Mouse (Mus musculus): ENCODE results near the gene Vrk1. TPM values are rescaled to one million over a fixed set of nuclear protein-coding genes. Genes with fewer than 3 reads are reported as not detected.

Vrk1 gene
- polyA plus RNA-seq, 1 experiment from 2014 or later, result 70.6 TPM

DNA sequence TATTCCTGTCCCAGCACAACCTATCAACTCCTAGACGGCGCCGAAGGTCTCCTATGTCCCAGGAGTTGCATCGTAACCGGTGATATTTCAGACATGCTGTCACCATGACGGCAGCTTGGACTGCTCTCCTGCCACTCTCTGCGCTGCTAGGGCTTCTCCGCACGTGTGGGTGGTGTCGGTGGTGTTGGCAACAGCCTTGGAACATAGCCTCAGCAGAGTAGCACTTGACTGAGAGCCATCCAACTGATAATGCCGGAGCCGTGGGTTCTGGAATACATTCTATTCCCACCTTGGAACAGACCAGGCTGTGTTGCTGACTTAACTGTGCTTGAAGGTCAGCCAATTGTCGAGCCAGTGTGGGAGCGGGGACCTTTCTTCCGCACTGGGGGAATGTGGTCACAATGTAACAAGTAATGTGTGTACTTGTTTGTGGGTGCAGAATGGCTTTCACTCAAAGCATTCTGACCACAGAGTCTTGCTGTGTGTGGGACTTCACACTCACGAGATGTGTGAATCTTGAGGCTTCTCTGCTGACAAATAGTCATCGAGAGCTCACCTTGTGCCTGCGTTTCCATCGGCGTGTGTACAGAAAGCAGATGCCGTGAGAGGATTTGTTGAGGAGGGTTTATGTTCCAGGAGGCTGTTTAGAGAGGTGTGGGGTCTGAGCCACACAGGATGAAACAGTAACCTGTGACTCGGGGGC, 1.5 kb upstream of the Vrk1 start:
- 0 out of 2 replicates have a peak, but pooled peaks cover 2% of the 10 kb centered on the region for H3K4me1 ChIP-seq (replicated peaks)

DNA sequence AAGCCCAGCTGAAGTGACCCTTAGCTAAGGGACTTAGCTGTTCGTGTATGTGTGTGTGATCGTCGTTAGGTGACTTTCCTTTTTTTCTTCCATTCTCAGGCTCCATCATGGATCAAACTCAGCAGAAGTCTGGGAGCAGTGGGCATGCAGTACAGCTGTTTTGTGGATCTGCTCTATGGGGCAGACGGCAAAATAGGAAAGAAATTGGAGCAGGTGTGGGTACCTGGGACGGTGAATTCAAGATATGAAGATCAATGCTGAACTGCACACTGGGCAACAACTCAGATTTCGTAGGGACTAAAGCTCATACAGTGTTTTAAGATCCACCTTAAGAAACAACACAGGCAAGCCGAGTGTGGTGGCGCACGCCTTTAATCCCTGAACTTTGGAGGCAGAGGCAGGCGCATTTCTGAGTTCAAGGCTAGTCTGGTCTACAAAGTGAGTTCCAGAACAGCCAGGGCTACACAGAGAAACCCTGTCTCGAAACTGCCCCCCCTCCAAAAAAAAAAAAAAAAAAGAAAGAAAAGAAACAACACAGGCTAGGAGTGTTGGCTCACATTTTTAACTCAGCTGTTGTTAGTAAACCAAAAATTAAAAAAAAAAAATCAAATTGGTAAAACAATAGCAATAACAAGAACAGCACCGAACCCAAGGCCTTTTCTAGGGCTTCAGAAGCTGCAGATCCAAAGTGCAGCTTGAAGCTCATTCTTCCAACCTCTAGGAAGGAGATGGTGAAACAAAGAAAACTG, 732 bp upstream of the Vrk1 start:
- WGBS, result 81% methylated on average over 12 of the region's 12 CpGs
- peak; percentile 21 for ATAC-seq
- H3K4me2 ChIP-seq (replicated peaks), result peak overlapping the region; percentile 42
- H3K9me3 ChIP-seq, result no peaks in the 10 kb centered on the region
- no peak overlapping the region for H3K27ac ChIP-seq
- peak overlapping the region; percentile 89 for H3K4me3 ChIP-seq (replicated peaks)
- H3K4me1 ChIP-seq (replicated peaks), result 0 out of 2 replicates have a peak, but pooled peaks cover 2% of the 10 kb centered on the region
- H3K9ac ChIP-seq, result no peak overlapping the region; the same call in 1 of the 2 replicates
- no peaks in the 10 kb centered on the region for H3K36me3 ChIP-seq
- no peaks in the 10 kb centered on the region for H3K27me3 ChIP-seq (replicated peaks)

More for the DNA sequence above, 1.5 kb upstream of the Vrk1 start:
- WGBS, result 88% methylated on average over 22 of the region's 22 CpGs
- H3K9me3 ChIP-seq, result no peaks in the 10 kb centered on the region
- H3K36me3 ChIP-seq, result no peaks in the 10 kb centered on the region
- H3K4me2 ChIP-seq (replicated peaks), result no peak overlapping the region
- no peak overlapping the region for H3K4me3 ChIP-seq (replicated peaks)
- no peak overlapping the region for H3K9ac ChIP-seq
- H3K27ac ChIP-seq, result no peak overlapping the region
- H3K27me3 ChIP-seq (replicated peaks), result no peaks in the 10 kb centered on the region
- ATAC-seq, result no peak

DNA sequence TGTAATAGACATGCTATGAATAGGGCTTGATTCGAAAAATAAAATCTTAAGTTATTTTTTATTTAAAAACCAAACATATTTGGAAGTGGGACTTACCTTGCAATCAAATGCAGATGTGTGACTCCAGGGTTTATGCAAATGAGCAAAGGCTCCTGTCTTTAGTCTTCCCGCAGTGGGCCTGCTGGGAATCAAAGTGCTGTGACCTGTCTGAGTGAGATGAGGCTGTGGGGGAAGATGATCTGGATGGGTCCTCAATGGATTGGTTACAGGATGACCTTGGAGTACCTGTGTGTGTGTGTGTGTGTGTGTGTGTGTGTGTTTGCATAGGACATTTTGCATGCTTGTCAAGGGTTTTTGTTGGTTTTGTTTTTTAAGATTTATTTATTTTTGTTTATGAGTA, 2.1 kb downstream of the Vrk1 start:
- 85% methylated on average over 2 of the region's 2 CpGs for WGBS
- H3K9ac ChIP-seq, result no peak overlapping the region
- H3K36me3 ChIP-seq, result no peaks in the 10 kb centered on the region
- no peak overlapping the region for H3K27ac ChIP-seq
- no peak overlapping the region for H3K4me3 ChIP-seq (replicated peaks)
- H3K4me2 ChIP-seq (replicated peaks), result no peak overlapping the region
- H3K4me1 ChIP-seq (replicated peaks), result 0 out of 2 replicates have a peak, but pooled peaks cover 2% of the 10 kb centered on the region
- no peaks in the 10 kb centered on the region for H3K9me3 ChIP-seq
- no peaks in the 10 kb centered on the region for H3K27me3 ChIP-seq (replicated peaks)
- no peak for ATAC-seq

DNA sequence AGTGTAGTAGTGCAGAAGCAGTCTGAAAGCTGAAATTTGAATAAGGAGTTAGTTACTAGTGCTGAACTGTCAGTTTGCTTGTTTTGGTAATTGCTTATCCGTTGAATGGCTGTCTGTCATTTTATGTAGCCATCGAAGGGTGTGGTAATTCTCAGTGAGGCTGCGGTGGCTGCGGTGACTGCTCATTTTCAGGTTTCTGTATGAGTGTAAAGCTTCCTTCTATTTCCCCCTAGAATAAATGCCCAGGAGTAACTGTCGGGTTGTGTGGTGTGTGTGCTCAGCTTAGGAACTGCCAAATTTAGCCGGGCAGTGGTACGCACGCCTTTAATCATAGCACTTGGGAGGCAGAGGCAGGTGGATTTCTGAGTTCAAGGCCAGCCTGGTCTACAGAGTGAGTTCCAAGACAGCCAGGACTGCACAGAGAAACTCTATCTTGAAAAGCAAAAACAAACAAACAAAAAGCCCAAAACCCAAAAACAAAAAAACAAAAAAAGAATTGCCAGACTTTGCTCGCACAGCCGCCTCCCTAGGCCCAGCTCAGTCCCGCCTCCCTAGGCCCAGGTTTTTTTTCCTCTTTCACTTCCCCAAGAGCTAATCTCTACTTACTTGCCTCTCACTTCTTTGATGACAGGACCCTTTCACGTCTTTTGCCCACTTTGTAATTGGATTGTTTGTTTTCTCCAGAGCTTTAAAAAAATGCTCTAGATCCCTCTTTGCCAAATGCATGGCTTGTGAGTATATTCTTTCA, 6.4 kb downstream of the Vrk1 start:
- H3K4me1 ChIP-seq (replicated peaks), result 0 out of 2 replicates have a peak, but pooled peaks cover under 1% of the 10 kb centered on the region
- no peaks in the 10 kb centered on the region for H3K36me3 ChIP-seq
- no peaks in the 10 kb centered on the region for H3K27me3 ChIP-seq (replicated peaks)
- H3K4me2 ChIP-seq (replicated peaks), result no peak overlapping the region
- WGBS, result 90% methylated on average over 12 of the region's 12 CpGs
- no peak overlapping the region for H3K4me3 ChIP-seq (replicated peaks)
- H3K27ac ChIP-seq, result no peak overlapping the region
- no peaks in the 10 kb centered on the region for H3K9me3 ChIP-seq
- ATAC-seq, result no peak
- H3K9ac ChIP-seq, result no peak overlapping the region

DNA sequence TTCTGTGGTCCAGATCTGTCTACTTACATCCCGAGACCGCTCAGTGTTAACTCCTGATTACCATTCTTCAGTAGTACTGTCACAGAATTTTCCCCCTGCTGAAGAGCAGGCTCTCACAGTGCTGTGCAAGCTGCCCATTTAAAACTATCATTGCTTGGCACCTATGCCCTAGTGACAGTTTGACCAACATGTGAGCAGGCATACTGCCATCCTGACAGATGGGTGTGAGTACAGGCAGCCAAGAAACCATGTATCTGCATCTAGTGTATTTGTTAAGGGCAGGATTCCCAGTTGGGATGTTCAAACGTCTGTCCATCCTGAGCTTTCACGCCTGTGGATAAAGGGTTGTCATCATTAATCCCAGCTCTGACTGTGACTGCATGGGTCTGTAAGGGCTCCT, 10.0 kb downstream of the Vrk1 start:
- Histone ChIP-seq H3K4me3 (replicated peaks) (no peak overlapping the region), H3K27me3 (replicated peaks) (no peaks in the 10 kb centered on the region), H3K9ac (no peak overlapping the region), H3K36me3 (no peaks in the 10 kb centered on the region), H3K4me2 (replicated peaks) (no peak overlapping the region), H3K4me1 (replicated peaks) (no peaks in the 10 kb centered on the region), H3K27ac (no peak overlapping the region), H3K9me3 (no peaks in the 10 kb centered on the region)
- no peak for ATAC-seq
- 87% methylated on average over 4 of the region's 4 CpGs for WGBS

DNA sequence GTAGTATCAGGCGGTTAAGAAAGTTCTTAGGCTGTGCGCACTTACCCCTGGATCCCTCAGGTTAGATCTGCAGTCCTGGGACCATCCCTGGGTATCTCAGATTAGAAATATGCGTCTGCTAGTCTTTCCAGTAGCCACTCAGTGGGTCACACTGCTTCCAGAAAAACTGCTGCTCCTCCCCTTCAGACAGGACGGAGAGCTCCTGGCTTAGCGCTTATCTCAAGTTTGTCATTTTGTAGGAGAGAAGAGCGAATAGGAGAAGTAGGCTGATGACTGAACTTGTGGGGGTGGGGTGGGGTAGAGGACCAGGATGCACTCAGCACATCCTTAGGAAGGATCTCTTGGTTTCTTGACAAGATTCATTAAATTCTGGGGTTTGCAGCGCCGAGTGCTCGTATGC, 13.6 kb downstream of the Vrk1 start:
- WGBS, result 89% methylated on average over 9 of the region's 9 CpGs
- H3K27me3 ChIP-seq (replicated peaks), result no peaks in the 10 kb centered on the region
- ATAC-seq, result no peak

DNA sequence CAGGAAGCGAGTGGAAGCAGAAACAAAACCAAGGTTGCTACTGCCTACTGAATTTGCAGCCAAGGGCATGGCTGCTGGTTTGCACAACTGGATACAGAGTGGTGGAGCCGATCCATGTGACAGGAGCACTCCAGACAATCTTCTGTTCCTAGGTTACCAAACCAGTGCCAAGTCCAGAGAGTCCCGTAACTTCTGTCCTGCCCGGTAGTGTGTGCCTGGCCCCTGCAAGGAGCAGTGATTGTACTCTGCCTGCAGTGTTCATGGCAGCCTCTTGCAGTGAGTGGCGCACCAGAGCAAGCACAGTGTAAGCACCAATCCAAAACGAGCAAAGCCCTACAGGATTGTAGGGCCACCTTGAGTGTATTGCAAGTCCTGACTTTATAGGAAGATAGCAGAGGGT, 15.4 kb downstream of the Vrk1 start:
- no peak overlapping the region for H3K9ac ChIP-seq
- H3K27ac ChIP-seq, result no peak overlapping the region
- ATAC-seq, result peak; percentile 47; the same call in 1 of the 2 replicates
- no peak overlapping the region for H3K4me3 ChIP-seq (replicated peaks)
- WGBS, result 81% methylated on average over 6 of the region's 6 CpGs
- no peaks in the 10 kb centered on the region for H3K4me1 ChIP-seq (replicated peaks)
- H3K36me3 ChIP-seq, result no peaks in the 10 kb centered on the region
- H3K9me3 ChIP-seq, result no peaks in the 10 kb centered on the region
- no peak overlapping the region for H3K4me2 ChIP-seq (replicated peaks)
- no peaks in the 10 kb centered on the region for H3K27me3 ChIP-seq (replicated peaks)

More for the DNA sequence above, 13.6 kb downstream of the Vrk1 start:
- Histone ChIP-seq H3K4me1 (replicated peaks) (no peaks in the 10 kb centered on the region), H3K4me3 (replicated peaks) (no peak overlapping the region), H3K9ac (no peak overlapping the region), H3K4me2 (replicated peaks) (no peak overlapping the region), H3K27ac (no peak overlapping the region), H3K9me3 (no peaks in the 10 kb centered on the region), H3K36me3 (no peaks in the 10 kb centered on the region)

DNA sequence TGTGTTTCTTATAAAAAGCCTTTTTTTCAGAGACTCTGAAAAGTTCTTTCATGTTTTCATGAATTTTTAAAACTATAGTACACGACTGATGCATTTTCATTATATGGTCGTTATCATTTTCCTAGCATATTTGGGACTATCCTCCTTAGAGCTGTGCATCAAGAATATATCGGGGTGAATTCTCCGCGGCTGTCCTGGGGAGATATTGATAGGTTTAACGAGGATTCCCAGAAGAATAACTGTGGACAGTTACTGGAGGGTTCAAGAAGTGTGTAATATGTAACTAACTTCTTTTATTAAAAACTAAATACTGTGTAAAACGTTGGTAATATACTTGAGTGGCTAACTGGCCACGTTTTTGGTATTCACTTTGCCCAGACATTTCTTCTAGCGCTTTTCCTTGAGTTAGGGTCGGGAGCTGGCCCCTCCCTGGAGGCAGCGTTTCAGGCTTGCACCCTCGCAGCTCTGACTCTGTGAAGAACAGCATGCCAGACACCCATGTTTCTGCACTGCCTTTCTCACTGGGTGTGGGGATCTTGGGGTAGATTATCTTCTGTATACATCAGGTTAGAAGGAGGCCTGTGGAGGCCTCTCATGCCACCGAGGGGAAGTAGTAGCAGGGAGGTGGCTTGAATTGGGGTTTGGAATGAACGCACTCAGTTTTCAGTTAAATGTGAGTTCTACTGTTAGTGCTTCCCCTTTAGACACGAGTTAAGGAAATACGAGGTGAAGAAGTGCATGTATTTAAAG, 16.5 kb downstream of the Vrk1 start:
- Histone ChIP-seq H3K9ac (no peak overlapping the region), H3K36me3 (no peaks in the 10 kb centered on the region), H3K4me3 (replicated peaks) (no peak overlapping the region), H3K4me2 (replicated peaks) (no peak overlapping the region), H3K4me1 (replicated peaks) (no peaks in the 10 kb centered on the region), H3K9me3 (no peaks in the 10 kb centered on the region), H3K27ac (no peak overlapping the region), H3K27me3 (replicated peaks) (no peaks in the 10 kb centered on the region)
- 83% methylated on average over 16 of the region's 16 CpGs for WGBS
- ATAC-seq, result peak; percentile 67; the same call in 1 of the 2 replicates

DNA sequence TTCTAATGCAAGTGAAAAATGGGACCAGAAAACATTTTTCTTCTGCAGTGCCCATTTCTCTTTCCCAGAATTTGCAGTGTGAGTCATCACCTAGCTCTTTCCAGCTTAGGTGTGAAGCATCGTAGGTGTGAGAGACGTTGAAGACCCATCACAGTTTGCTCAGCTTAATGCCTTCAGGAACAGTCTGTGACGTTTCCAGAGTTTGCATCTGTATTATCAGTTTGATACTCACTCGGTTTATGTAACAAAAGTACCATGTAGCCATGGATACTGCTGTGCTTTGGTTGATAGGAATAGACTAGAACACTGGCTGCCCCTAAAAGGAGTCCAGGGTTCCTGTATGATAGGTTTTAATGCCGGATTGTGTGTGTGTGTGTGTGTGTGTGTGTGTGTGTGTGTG, 17.3 kb downstream of the Vrk1 start:
- Histone ChIP-seq H3K4me2 (replicated peaks) (no peak overlapping the region), H3K4me3 (replicated peaks) (no peak overlapping the region), H3K27ac (no peak overlapping the region), H3K9me3 (no peaks in the 10 kb centered on the region), H3K27me3 (replicated peaks) (no peaks in the 10 kb centered on the region), H3K9ac (no peak overlapping the region), H3K36me3 (no peaks in the 10 kb centered on the region), H3K4me1 (replicated peaks) (peaks cover 3% of the 10 kb centered on the region; the same call in 1 of the 2 replicates)
- ATAC-seq, result no peak
- 80% methylated on average over 5 of the region's 5 CpGs for WGBS

DNA sequence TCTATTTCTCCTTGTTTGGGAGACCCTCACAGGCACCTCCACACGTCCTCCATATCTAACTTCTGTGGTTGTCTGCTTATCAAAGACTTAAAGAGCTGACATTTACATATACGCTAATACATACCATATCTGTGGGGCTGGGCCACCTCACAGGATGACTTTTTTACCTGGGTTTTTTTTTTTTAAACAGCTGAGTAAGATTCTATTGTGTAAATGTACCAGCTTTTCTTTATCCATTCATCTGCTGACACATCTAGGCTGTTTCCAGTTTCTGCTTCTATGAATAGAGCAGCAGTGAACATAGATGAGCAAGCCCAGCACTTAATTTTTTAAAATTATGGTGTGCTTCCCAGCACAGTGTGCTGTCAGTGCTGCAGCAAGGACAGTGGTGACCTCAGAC, 19.6 kb downstream of the Vrk1 start:
- WGBS, result 77% methylated on average over 2 of the region's 2 CpGs
- Histone ChIP-seq H3K4me2 (replicated peaks) (no peak overlapping the region), H3K9ac (no peak overlapping the region), H3K4me1 (replicated peaks) (peaks cover 3% of the 10 kb centered on the region; the same call in 1 of the 2 replicates), H3K36me3 (no peaks in the 10 kb centered on the region), H3K27me3 (replicated peaks) (no peaks in the 10 kb centered on the region), H3K4me3 (replicated peaks) (no peak overlapping the region), H3K9me3 (no peaks in the 10 kb centered on the region), H3K27ac (no peak overlapping the region)
- ATAC-seq, result no peak

DNA sequence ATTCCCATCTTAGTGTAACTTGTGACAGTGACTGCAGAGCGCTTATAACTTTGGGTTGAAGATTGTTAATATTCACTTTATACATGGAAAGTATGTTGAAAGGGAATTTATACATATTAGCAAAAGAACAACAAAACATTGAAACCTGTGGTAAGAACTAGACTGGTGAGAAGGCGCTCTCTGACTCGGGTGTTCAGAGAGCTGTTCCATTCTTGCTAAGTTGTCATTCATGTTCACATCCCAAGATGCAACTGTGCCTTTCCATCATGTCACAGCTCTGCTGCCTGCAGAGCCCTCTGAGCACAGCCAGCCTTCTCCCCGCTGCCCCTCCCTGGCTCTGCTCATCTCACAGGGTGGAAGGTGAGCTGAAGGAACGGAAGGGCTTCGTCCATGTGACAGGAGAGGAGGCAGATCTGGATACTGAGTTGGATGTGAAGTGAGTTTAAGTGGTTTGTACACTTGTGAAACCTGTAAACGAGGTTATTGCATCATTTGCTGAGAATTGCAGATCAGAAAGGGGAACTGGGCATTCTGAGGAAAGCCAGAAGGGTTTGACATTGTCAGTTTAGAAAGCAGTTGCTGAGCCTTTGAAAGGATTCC, 20.2 kb downstream of the Vrk1 start:
- Histone ChIP-seq H3K9ac (no peak overlapping the region), H3K4me2 (replicated peaks) (no peak overlapping the region), H3K9me3 (no peaks in the 10 kb centered on the region), H3K36me3 (no peaks in the 10 kb centered on the region), H3K4me3 (replicated peaks) (no peak overlapping the region), H3K27ac (no peak overlapping the region), H3K4me1 (replicated peaks) (peaks cover 3% of the 10 kb centered on the region; the same call in 1 of the 2 replicates), H3K27me3 (replicated peaks) (no peaks in the 10 kb centered on the region)
- ATAC-seq, result no peak
- WGBS, result 69% methylated on average over 7 of the region's 7 CpGs
